Mouse (Mus musculus) splenic B cell, adult 2 months (primary cell): ENCODE measurements around the gene Ctrl.

Experiments
- DNase-seq: peaks from one replicate; pipeline ENCODE4 v3.0.0-alpha.2; 2011; ENCODE audit warnings: low read depth, low spot score
- H3K27me3 ChIP-seq: 2 replicates; pipeline ENCODE4 v1.6.1; 2012; ENCODE audit warnings: mild to moderate bottlenecking, low read length, moderate library complexity, mixed read lengths; ENCODE audit not compliant: control insufficient read depth, poor library complexity, insufficient read depth, severe bottlenecking
- H3K36me3 ChIP-seq: 2 replicates; pipeline ENCODE4 v1.6.1; 2012; ENCODE audit warnings: mild to moderate bottlenecking, low read length, moderate library complexity, mixed read lengths; ENCODE audit not compliant: control insufficient read depth, poor library complexity, insufficient read depth, severe bottlenecking

The Ctrl gene

DNA sequence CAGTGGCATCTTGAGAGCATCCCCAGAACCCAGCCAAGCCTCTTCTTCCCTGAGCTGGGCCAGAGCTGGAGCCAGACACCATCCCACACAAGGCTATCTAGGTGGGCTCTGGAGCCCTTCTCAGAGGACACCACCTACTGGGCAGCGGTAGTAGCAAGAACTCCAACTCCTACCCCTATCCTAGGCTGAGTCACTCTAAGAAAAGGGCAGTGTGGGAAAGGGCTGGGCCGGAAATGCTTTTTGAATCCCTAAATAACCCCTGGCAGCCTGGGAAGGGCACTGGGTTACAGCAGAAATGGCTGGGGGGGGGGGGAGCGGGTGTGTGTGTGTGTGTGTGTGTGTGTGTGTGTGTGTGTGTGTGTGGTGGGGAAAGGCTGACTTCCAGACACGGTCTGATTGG, 24.2 kb upstream of the Ctrl start:
- Histone ChIP-seq H3K27me3 (no peaks in the 10 kb centered on the region), H3K36me3 (no peaks in the 10 kb centered on the region)
- DNase-seq: no peak

DNA sequence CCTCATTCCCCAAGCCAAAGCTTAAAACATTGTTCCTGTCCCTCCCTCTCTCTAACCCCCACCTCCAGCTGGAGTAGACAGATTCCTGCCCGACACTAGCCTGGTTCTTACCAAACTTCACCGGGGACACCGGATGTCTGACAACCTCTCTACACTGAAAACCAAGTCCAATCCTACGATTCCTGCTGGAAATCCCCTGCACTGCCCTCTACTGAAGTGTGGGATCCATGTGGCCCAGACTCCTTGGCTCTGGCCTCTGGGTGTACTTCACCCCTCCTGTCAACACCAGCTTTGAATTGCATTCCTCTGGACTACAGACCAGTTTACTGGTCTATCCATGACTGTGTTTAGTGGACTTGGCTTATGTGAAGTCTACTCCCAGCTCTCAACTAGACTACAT, 22.9 kb upstream of the Ctrl start:
- H3K36me3 ChIP-seq: no peaks in the 10 kb centered on the region
- DNase-seq: no peak
- H3K27me3 ChIP-seq: no peaks in the 10 kb centered on the region

DNA sequence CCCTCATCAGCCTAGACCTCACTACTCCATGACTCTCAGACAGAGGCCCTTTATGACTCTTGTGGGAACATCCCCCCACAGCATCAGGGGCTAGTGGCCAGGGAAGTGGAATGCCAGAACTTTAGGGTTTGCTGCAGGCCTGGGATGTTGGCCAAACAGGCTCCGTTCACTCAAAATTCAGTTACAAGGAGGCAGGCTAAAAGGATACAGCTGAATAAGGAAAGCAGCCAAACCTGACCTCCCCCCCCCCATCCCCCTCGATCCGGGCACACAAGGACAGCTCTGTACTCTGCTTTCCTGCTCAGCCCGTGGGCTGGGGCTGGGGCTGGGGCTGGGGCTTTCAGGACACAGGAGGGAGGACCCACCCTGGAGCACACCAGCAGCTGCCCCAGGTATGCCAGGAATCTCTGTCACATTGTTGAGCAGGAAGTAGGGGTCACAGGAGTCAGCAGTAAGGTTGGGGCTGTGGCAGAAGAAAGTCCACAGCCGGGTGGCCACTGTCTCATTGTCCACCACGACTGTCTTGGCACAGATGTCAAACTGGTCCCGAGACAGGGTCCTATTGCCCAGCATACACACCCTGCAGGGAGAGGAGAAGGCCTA, 17.5 kb upstream of the Ctrl start:
- DNase-seq: no peak
- Histone ChIP-seq H3K27me3 (no peaks in the 10 kb centered on the region), H3K36me3 (no peaks in the 10 kb centered on the region)

DNA sequence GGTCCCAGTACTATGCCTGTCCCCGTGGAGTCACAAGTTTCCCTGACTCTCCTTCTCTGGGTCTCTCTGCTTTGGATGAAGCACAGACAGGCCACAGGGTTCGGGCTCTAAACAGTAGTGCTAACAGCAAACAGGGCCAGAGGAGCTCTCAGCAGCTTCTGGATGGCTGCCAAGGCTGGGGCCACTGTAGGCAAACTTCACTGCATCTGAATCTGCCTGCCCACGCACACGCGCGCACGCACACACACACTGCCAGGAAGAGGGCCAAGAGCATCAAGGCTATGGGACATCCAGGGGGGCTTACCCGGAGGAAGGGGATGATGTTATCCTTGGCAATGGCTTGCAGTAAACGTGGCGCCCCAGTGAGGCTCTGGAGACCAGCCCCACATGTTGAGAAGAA, 15.7 kb upstream of the Ctrl start:
- DNase-seq: no peak
- H3K36me3 ChIP-seq: 0 out of 2 replicates have a peak, but pooled peaks cover 3% of the 10 kb centered on the region
- no peaks in the 10 kb centered on the region for H3K27me3 ChIP-seq

DNA sequence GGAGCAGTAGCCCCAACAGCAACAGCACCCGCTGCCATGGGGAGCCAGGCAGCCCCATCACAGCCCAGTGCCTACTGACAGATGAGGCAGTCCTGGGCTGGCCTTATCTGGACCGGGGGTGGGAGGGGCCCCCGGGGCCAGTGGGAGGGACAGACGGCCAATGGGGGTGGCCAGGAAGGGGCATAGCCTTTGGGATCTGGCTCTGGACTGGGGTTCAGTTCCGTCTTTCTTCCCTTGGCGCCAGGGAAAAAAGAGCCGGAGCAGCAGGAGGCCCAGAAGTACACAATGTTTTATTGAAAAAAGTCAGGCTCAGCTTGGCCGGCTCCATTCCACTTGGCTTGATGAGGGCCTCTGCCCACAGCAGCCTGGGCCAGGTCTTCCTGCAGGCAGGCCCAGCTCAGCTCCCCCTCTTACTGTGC, 9.7 kb upstream of the Ctrl start, which contains the start of gene Lcat:
Lcat (minus strand) TSS at position 62 of the 419 bp plus-strand sequence.
- Histone ChIP-seq H3K36me3 (0 out of 2 replicates have a peak, but pooled peaks cover 3% of the 10 kb centered on the region), H3K27me3 (no peaks in the 10 kb centered on the region)
- DNase-seq: no peak

DNA sequence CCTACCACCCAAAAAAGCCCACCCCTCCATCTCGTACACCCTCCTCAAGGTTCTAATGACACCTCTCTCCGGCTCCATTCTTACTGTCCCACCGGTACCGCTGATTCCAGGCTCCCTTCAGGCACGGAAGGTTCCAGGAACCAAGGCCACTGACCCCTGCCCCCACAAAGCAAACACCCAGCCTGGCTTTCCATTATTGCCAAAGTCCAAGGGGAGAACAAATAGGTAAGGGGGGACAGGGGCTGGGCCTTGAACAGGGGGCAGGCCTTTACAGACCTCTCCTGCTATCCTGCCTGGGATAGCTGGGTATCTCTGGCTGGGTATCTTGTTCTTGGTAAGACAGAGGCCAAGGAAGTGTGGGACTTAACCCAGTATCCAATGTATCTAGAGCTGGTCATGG, 8.9 kb upstream of the Ctrl start:
- DNase-seq: no peak
- H3K27me3 ChIP-seq: no peaks in the 10 kb centered on the region
- H3K36me3 ChIP-seq: 0 out of 2 replicates have a peak, but pooled peaks cover 3% of the 10 kb centered on the region

DNA sequence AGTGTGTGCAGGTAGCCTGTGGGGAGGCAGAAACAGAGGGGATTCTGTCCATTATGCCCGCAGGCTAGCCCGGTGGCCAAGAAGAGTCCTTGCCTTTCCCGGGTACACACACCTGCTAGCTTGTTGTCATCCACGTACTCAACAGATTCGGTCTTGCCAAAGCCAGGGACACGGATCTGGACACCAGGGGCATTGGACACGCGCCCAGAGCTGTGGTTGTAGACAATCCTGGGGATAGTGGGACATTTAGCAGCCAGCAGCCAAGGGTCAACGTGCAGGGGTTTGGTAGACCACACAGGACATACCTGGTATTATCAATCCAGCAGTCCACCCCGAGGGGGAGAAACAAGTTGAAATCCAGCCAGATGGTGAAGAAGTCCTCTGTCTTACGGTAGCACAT, 8.4 kb upstream of the Ctrl start:
- DNase-seq: no peak

DNA sequence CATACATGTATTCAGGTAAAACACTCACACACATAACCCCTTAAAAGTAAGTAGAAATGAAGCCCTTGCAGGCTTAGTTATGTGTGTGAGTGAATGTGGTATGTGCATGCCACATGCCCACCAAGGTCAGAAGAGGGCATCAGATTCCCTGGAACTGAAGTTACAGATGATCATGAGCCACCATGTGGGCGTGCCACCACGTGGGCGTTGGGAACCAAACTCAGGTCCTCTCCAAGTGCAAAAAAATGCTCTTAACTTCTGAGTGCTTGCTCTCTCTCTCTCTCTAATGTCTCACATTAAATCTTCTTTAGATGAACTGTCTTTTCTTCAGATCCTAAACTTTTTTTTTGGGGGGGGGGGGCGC, 4.6 kb upstream of the Ctrl start, which contains the start of gene Psmb10:
Psmb10 (minus strand) TSS at position 139 of the 364 bp plus-strand sequence.
- H3K27me3 ChIP-seq: no peaks in the 10 kb centered on the region
- peak; percentile 29 for DNase-seq
- H3K36me3 ChIP-seq: no peaks in the 10 kb centered on the region

More for the DNA sequence above, 8.4 kb upstream of the Ctrl start:
- Histone ChIP-seq H3K27me3 (no peaks in the 10 kb centered on the region), H3K36me3 (0 out of 2 replicates have a peak, but pooled peaks cover 3% of the 10 kb centered on the region)

DNA sequence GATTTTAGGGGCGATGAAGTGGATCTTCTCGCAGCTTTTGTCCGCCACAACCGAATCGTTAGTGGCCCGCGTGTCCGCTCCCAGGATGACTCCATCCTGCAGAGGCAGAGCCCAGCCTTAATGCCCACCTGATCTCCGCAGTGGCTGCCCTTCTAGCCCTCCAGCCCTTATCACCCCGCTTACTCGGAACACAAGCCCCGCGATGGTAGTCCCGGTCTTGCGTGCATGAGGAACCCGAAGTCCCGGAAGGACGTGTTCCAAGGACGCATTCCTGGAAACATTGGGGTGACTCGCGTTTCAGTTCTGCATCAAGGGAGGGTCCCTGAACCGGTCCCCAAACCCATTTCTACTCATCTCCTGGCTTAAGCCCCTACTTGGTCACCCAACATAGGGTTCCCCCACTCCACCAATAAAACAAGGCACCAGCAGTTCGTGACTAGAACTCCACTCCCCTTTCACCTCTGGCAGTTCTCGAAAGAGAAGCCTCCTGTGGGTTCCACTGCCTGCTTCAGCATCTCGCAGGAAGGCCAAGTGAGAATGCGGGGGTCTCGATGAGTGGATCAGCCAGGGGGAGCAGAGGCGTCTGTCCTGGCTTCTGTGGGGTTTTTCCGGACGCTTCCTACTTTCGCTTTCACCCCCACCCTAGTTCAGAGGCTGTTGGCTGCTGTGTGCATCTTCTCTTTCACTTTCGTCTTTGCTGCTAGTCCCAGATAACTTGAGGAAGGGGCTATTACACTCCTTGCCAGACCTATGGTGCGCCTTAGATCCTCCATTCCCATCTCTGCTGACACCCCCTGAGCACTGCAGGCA, 4.0 kb upstream of the Ctrl start:
- no peaks in the 10 kb centered on the region for H3K27me3 ChIP-seq
- H3K36me3 ChIP-seq: no peaks in the 10 kb centered on the region
- peak; percentile 69 for DNase-seq

DNA sequence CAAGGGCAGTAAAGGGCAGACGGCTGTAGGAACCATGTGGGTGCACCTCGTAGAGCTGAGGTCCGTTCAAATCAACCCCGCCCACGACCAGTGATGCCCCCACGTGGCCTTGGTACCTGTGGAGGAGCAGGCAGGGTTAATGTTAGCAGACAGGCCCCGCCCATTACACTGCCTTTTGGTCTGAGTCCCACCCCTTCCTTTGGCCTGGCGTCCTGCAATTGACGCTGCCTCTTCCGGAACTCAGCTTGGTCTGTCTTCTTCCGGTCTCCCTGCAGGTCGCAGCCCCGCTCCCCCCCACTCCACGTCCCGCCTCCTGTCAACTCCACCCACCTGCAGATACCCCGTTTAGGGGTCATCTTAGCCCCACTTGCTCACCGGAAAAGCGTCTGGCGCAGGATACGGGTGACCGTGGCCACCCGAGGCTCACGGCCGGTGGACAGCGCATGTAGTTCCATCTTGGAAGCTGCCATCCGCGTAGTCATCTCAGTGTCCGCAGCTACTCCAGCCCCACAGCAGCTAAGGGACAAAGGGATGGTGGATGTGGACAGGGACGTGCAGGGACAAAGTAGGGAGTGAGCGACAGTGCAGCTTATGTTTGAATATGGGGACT, 3.3 kb upstream of the Ctrl start:
- H3K36me3 ChIP-seq: no peaks in the 10 kb centered on the region
- no peaks in the 10 kb centered on the region for H3K27me3 ChIP-seq
- DNase-seq: peak; percentile 85

DNA sequence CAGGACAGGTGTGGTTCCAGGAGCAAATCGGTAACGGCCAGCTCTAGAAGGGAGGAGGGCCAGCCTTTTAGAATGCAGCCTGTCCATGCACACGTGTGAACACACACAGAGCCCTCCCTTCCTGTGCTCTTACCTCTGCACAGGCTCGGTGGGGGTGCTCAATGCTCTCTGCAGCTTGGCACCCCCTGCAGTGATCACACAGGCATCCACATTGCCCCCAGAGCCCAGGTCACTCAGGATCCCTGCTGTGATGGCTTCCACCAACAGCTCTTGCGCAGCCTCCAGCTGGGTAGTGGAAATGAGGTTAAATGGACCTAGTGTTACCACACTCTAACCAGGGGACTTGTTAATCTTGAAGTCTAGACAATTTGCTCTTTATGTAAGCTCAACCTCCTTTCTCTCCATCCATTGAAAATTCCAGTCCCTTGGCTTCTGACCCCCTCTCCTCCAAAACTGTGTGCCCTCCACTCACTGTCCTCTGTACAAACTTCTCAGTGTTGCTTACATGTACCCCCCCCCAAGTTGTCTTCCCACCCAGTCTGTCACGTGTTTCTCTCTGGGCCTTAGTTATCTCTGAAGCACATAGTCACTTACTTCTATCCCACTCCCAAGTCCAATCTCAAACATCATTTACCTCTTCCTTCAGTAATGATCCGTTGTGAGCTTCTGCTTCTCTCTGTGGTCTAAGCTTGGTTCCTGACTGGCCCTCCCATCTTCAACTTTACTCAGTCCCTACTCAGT, 2.4 kb upstream of the Ctrl start:
- no peak for DNase-seq
- no peaks in the 10 kb centered on the region for H3K27me3 ChIP-seq
- no peaks in the 10 kb centered on the region for H3K36me3 ChIP-seq

DNA sequence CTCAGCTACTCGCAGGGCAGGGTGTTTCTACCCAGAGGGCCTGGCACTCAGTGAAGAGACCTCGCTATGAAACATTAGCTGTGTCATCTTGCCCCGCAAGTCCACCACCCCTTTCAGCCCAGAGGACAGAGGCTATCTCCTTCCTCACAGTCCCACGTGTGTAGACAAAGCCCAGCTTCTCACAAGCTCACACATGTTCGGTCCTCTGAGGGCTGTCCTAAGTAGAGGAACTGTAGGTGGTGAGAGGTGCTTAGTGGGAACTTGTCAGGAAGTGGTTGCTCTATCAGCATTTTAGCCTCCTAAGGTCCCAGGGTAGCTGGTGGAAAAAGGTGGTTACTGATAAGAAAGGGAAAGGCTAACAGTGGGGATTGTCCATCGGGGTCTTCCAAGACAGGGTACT, 1.4 kb upstream of the Ctrl start:
- Histone ChIP-seq H3K27me3 (no peaks in the 10 kb centered on the region), H3K36me3 (no peaks in the 10 kb centered on the region)
- DNase-seq: no peak

DNA sequence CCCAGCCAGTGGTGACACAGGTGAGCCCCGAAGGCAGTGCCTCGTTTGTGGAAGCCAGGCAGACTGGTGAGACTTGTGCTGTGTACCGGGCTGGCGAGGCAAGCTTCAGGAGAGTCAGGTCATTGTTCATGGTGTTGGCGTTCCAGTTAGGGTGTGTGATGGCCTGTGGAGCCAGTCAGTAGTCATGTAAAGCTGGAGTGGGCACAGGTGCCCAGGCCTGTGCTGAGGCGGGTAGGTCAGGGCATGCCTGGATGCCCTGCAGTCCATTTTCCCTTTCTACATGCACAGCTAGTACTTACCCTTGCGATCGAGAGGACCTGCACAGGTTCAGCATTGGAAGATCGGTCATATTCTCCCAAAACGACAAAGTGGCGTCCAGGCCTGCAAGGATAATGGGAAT, 1.1 kb downstream of the Ctrl start:
- H3K36me3 ChIP-seq: no peaks in the 10 kb centered on the region
- H3K27me3 ChIP-seq: no peaks in the 10 kb centered on the region
- DNase-seq: no peak

DNA sequence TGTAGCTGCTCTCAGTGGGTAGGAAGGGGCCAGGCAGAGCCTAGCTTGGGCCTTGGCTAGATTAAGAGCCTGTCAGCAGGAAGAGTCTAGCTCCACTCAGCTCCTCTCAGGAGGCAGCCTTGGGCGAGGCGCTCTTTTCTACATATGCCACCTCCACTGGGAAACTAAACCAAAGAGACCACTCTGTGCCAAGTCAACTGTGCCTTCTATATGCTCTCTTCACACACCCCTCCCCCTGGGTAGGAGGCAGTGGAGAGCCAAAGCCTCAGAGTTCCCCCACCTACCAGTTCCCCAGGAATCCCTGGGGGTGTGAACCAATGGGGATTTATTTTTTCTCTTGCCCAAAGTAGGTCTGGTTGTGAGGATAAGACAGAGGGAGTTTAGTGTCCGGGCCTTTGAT, 2.4 kb downstream of the Ctrl start:
- H3K27me3 ChIP-seq: no peaks in the 10 kb centered on the region
- DNase-seq: no peak
- H3K36me3 ChIP-seq: no peaks in the 10 kb centered on the region

DNA sequence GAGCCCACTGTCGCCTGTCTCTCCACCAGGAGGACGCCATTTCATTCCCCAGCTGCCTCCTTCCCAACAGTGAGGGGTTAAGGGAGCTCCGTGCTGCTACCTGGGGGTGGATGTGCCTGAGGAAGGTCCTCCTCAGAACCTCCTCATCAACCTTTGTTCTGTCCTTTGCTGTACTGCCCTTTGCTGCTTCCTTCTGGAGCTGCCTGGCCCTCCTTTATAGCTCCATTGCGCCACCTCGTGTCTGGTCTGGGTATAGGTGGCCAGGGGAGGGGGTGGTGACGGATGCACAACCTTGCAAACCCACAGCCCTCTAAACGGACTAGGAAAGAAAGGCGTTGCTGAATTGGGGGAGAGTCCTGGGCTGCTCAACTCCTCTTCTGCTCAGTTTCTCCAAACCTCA, 3.1 kb downstream of the Ctrl start:
- Histone ChIP-seq H3K27me3 (no peaks in the 10 kb centered on the region), H3K36me3 (no peaks in the 10 kb centered on the region)
- DNase-seq: peak; percentile 86
